Mouse (Mus musculus): ENCODE measurements around the gene Gpr26. TPM values are rescaled to one million over a fixed set of nuclear protein-coding genes. Genes with fewer than 3 reads are reported as not detected.

Gene Gpr26
- polyA plus RNA-seq, 1 experiment from 2014 or later: 1.7 TPM

DNA sequence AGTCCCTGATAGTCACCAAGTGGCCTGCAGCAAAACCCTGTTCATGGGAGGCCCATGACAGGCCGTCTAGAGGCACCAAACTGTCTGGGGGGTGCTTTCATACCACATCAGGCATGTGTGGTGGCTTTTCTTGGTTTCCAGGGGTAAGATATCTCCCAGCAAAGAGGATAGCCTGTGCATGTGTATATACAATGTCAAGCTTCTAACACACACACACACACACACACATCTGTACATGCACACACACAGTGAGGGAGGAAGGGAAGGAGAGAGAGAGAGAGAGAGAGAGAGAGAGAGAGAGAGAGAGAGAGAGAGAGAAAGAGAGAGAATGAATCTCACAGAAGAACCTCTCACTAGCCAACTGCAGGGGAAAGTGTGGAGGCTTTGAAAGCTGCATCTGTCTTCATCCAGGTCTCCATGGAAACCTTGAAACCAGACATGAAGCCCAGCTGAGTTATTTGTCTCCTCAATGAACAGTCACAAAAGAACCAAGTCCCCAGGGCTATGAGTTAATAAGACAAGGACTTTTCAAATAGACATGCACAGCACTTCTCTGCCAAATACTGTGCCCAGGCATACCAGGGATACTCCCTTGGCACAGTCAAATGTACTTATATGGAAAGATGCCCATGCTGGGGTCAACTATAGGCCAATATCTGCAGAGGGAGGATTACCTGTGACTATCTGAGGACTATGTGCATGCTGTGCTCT is 46.9 kb downstream of the Gpr26 start:
- H3K36me3 ChIP-seq (ENCODE audit: control insufficient read depth, insufficient read depth, low read length): no peaks in the 10 kb centered on the region
- peaks cover 18% of the 10 kb centered on the region for H3K4me1 ChIP-seq (ENCODE audit: control insufficient read depth, insufficient read depth, low read length)
- WGBS: 4% methylated on average over 1 of the region's 1 CpGs
- H3K9ac ChIP-seq (ENCODE audit: low read length): no peak overlapping the region
- H3K4me2 ChIP-seq (ENCODE audit: low read length): no peak overlapping the region
- H3K9me3 ChIP-seq (replicated peaks; ENCODE audit: control insufficient read depth, low read length): no peaks in the 10 kb centered on the region
- H3K27me3 ChIP-seq (replicated peaks; ENCODE audit: control insufficient read depth, insufficient read depth, low read length): no peaks in the 10 kb centered on the region
- DNase-seq (ENCODE audit: low spot score) (peak; percentile 87), ATAC-seq (peak; percentile 82)
- 0 out of 2 replicates have a peak overlapping the region, but pooled peaks have one; percentile 36 for H3K27ac ChIP-seq (ENCODE audit: low read depth, low read length)
- no peak overlapping the region for H3K4me3 ChIP-seq (ENCODE audit: low read depth, low read length)

DNA sequence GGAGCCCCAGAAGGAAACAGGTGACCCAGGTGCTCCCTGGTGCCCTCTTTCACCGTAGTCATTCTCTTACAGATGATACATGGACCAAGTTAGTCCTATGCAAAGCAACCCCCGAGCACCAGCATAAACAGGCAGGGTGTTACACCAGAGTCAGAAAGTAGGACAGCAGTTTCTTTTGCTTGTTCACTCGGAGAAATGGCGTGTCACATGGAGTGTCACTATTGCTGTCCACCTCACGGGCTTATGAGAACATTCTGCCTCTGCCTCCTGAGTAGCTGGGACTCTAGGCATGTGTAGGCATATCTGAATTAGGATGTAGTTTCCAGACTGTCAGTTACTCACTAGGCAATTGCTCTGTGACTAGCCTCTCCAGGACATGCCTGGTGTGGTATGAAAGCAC is 47.7 kb downstream of the Gpr26 start:
- 90% methylated on average over 5 of the region's 5 CpGs for WGBS
- ATAC-seq: no peak
- H3K9ac ChIP-seq (ENCODE audit: low read length): no peak overlapping the region
- H3K4me3 ChIP-seq (ENCODE audit: low read depth, low read length): no peak overlapping the region
- H3K36me3 ChIP-seq (ENCODE audit: control insufficient read depth, insufficient read depth, low read length): no peaks in the 10 kb centered on the region
- no peaks in the 10 kb centered on the region for H3K27me3 ChIP-seq (replicated peaks; ENCODE audit: control insufficient read depth, insufficient read depth, low read length)
- H3K4me2 ChIP-seq (ENCODE audit: low read length): no peak overlapping the region
- H3K9me3 ChIP-seq (replicated peaks; ENCODE audit: control insufficient read depth, low read length): no peaks in the 10 kb centered on the region
- no peak overlapping the region for H3K27ac ChIP-seq (ENCODE audit: low read depth, low read length)
- H3K4me1 ChIP-seq (ENCODE audit: control insufficient read depth, insufficient read depth, low read length): peaks cover 18% of the 10 kb centered on the region
- DNase-seq (ENCODE audit: low spot score): no peak

DNA sequence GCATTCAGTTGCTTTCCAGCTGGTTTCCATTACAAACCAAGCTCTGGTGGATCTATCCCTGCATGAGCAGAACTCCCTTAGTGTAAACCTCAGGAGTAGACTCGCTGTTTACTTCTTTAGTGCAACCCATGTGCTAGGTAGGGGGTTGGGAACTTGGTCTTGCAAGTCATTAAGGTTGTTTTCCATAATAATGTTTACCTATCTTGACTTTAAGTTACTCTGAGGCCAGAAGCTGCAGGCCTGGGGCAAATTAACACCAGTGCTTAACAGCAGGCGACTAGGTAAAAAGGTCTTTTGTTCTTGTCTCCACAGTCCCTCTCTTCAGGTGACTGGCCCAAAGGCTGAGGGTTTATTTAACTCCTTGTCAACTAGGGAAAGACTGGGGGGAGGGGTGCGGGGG is 48.9 kb downstream of the Gpr26 start:
- DNase-seq (ENCODE audit: low spot score) (no peak), ATAC-seq (no peak)
- H3K27ac ChIP-seq (ENCODE audit: low read depth, low read length): no peak overlapping the region
- 4% methylated on average over 3 of the region's 3 CpGs for WGBS
- no peaks in the 10 kb centered on the region for H3K36me3 ChIP-seq (ENCODE audit: control insufficient read depth, insufficient read depth, low read length)
- no peak overlapping the region for H3K4me3 ChIP-seq (ENCODE audit: low read depth, low read length)
- H3K4me2 ChIP-seq (ENCODE audit: low read length): no peak overlapping the region
- H3K9me3 ChIP-seq (replicated peaks; ENCODE audit: control insufficient read depth, low read length): no peaks in the 10 kb centered on the region
- H3K4me1 ChIP-seq (ENCODE audit: control insufficient read depth, insufficient read depth, low read length): peaks cover 18% of the 10 kb centered on the region
- H3K9ac ChIP-seq (ENCODE audit: low read length): no peak overlapping the region
- H3K27me3 ChIP-seq (replicated peaks; ENCODE audit: control insufficient read depth, insufficient read depth, low read length): no peaks in the 10 kb centered on the region

DNA sequence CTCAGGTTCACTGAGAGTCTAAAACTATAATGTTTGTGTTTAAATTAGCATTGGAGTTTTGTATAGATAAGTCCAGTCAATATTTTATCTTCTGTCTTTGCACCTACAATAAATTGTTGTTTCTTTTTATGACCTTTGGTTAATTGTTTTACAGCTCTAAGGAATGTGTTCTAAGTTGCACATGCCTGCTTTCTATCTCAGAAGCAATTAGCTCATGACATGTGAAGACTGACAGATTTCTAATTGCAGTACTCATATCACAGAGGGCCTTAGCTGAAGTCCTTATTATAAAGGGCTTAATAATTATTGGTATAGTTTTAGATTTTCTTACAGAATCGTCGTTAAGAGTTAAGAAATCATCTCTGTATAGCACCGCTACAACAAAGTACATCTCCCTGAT is 49.7 kb downstream of the Gpr26 start:
- Histone ChIP-seq H3K4me3 (ENCODE audit: low read depth, low read length) (no peak overlapping the region), H3K9ac (ENCODE audit: low read length) (no peak overlapping the region), H3K9me3 (replicated peaks; ENCODE audit: control insufficient read depth, low read length) (no peaks in the 10 kb centered on the region), H3K27me3 (replicated peaks; ENCODE audit: control insufficient read depth, insufficient read depth, low read length) (no peaks in the 10 kb centered on the region), H3K27ac (ENCODE audit: low read depth, low read length) (no peak overlapping the region), H3K36me3 (ENCODE audit: control insufficient read depth, insufficient read depth, low read length) (no peaks in the 10 kb centered on the region), H3K4me2 (ENCODE audit: low read length) (no peak overlapping the region), H3K4me1 (ENCODE audit: control insufficient read depth, insufficient read depth, low read length) (peaks cover 18% of the 10 kb centered on the region)
- ATAC-seq (no peak), DNase-seq (ENCODE audit: low spot score) (no peak)
- 49% methylated on average over 3 of the region's 3 CpGs for WGBS

DNA sequence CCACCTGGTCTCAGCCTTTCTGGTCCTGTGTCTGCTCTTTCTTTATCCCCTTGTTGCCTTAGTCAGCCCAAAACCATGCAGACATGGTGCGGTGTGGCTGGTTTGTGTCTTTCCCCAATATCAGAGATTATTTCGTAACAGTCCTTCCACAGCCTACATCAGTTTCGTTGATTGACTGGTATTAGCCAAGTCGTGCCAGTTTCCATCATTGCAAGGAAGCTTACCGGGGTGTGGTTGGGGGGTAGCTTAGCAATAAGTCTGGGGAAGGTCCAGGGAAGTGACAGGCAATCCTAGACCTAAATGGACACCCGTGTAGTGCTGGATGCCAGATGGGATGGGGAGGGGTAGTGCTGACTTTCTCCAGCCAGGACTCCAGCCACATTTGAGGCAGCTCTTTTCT is 59.3 kb downstream of the Gpr26 start:
- Histone ChIP-seq H3K9ac (ENCODE audit: low read length) (no peak overlapping the region), H3K36me3 (ENCODE audit: control insufficient read depth, insufficient read depth, low read length) (no peaks in the 10 kb centered on the region), H3K4me3 (ENCODE audit: low read depth, low read length) (no peak overlapping the region), H3K4me1 (ENCODE audit: control insufficient read depth, insufficient read depth, low read length) (peaks cover 3% of the 10 kb centered on the region), H3K4me2 (ENCODE audit: low read length) (no peak overlapping the region), H3K9me3 (replicated peaks; ENCODE audit: control insufficient read depth, low read length) (no peaks in the 10 kb centered on the region), H3K27ac (ENCODE audit: low read depth, low read length) (no peak overlapping the region), H3K27me3 (replicated peaks; ENCODE audit: control insufficient read depth, insufficient read depth, low read length) (no peaks in the 10 kb centered on the region)
- no peak for DNase-seq (ENCODE audit: low spot score)
- 66% methylated on average over 6 of the region's 6 CpGs for WGBS
- ATAC-seq: no peak

DNA sequence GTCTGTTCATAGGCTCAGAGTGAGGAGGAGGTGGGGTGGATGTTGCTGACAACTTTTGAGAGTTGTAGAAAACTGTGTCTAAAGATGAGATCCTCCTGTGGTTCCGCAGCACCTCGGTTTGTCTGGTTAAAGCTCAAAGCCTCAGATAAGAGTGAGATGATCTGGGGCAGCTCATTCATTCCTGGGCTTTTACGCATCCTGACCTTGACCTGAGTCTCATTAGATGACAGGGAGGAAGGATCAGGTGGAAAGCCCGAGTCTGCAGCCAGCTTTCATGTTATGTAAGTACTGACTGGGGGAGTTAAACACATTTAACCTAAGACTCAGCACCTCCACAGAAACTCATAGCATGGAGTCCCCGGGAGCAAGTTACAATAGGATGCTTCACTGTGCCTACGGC is 60.4 kb downstream of the Gpr26 start:
- DNase-seq (ENCODE audit: low spot score): no peak
- Histone ChIP-seq H3K4me3 (ENCODE audit: low read depth, low read length) (no peak overlapping the region), H3K27me3 (replicated peaks; ENCODE audit: control insufficient read depth, insufficient read depth, low read length) (no peaks in the 10 kb centered on the region), H3K9ac (ENCODE audit: low read length) (no peak overlapping the region), H3K27ac (ENCODE audit: low read depth, low read length) (no peak overlapping the region), H3K36me3 (ENCODE audit: control insufficient read depth, insufficient read depth, low read length) (no peaks in the 10 kb centered on the region), H3K9me3 (replicated peaks; ENCODE audit: control insufficient read depth, low read length) (no peaks in the 10 kb centered on the region), H3K4me1 (ENCODE audit: control insufficient read depth, insufficient read depth, low read length) (peaks cover 6% of the 10 kb centered on the region), H3K4me2 (ENCODE audit: low read length) (no peak overlapping the region)
- 77% methylated on average over 6 of the region's 6 CpGs for WGBS
- no peak for ATAC-seq

DNA sequence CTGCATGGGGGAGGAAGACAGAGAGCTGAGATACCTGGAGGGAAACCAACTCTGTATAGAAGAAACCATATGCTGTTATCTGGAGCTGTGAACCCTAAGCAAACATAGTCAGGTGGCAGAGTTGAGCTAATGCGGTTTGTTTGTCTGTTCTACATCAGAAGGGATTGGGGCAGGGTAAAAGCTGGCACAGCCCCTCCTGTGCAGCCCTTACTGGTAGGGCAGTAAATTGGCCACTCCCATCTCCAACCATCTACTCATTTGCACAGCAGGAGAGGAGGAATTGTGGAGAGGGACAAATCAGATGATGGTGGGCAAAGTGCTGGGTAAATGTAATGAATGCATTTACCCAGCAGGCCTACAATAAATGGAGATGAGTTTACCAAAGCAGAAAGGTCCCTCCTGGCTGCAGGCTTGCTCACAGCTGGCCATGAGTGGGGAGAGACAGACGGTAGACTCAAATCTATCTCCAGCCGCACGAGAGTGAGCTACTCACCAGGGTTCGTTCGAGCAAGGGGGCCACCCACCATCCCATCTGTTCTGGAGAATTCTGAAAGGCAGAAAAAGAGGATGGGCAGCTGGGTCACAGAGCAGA is 65.8 kb downstream of the Gpr26 start:
- peak; percentile 50 for DNase-seq (ENCODE audit: low spot score)
- peak overlapping the region; percentile 33; the same call in 1 of the 2 replicates for H3K27ac ChIP-seq (ENCODE audit: low read depth, low read length)

More for the DNA sequence above, 65.8 kb downstream of the Gpr26 start:
- H3K4me3 ChIP-seq (ENCODE audit: low read depth, low read length): no peak overlapping the region
- 32% methylated on average over 6 of the region's 6 CpGs for WGBS
- no peaks in the 10 kb centered on the region for H3K9me3 ChIP-seq (replicated peaks; ENCODE audit: control insufficient read depth, low read length)
- H3K9ac ChIP-seq (ENCODE audit: low read length): no peak overlapping the region
- H3K36me3 ChIP-seq (ENCODE audit: control insufficient read depth, insufficient read depth, low read length): no peaks in the 10 kb centered on the region
- H3K27me3 ChIP-seq (replicated peaks; ENCODE audit: control insufficient read depth, insufficient read depth, low read length): no peaks in the 10 kb centered on the region
- H3K4me2 ChIP-seq (ENCODE audit: low read length): no peak overlapping the region
- peaks cover 9% of the 10 kb centered on the region for H3K4me1 ChIP-seq (ENCODE audit: control insufficient read depth, insufficient read depth, low read length)
- ATAC-seq: peak; percentile 73

Other genes starting within 250 kb of the Gpr26 start
- gene Cpxm2, start 188.3 kb downstream of the Gpr26 start, polyA plus RNA-seq (2014; fragmentation: Nextera tagmentation; extraction: Ambion mirVana): 1.2 and 1.6 TPM in 2 replicates

Measured in forebrain, embryonic 14.5 days (tissue).